ENCODE assay signal across 8 mouse cellular contexts in the genomic region with DNA sequence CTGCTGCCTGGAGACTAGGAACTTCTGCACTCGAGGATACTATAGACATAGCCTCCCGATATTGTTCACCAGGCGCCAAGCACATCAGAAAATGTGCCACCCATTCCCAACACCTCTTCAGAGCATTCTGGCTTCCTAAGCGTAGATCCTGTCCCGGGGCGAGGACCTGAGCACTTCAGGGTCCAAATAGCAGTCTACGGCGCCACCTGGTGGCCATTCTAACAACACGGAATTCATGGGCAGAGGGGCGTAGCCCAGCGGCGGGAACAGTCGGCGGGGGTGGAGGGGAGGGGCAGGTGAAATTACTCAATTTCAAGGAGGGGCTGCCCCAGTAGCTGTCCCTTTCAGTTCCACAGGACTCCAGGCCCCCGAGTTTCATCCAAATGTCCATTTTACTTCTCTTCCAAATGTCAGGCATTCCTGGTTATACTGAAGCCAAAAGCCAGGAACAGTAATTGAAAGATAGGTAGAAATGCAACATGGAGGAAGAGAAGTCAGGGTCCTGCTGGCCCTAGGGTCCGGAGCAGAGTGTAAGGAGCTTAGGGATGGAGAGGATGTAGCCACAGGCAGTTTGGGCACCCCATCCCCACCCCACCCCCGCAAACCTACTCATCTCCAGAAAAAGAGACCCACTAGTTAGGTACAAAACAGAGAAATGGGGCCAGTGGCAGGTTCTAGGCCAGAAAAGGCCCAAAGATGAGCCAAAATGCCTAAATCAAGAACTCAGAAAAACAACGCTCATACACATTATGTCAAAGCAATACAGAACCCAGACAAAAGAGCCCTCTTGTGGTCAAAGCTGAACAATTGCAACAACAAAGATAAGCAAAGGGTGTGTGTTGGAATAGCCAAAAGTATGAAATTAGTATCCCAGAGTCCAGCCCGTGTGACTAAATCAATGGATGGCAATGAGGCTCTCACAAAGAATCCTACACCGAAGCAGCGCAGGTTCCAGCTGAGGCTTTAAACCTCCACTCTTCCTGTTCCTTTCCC. TPM values are rescaled to one million over a fixed set of nuclear protein-coding genes. Genes with fewer than 3 reads are reported as not detected.
DNase-seq lines count a peak whose midpoint lies in the region; ATAC-seq lines count a peak whose summit lies in the region.

No protein-coding gene starts in this region.

- H3K4me1 ChIP-seq in intestine, embryonic 16.5 days (ENCODE audit: control insufficient read depth, insufficient read depth, low read length) = peaks cover 11% of the 10 kb centered on the region
- H3K4me1 ChIP-seq in midbrain, embryonic 10.5 days = peaks cover 21% of the 10 kb centered on the region

- DNase-seq in adrenal gland, postnatal 10 days = peak; percentile 94
- DNase-seq in embryo, embryonic 9.5 days (ENCODE audit: extremely low spot score) = peak; percentile 89
- DNase-seq in gonadal fat pad, adult 2 months (ENCODE audit: low read depth) = peak; percentile 69
- DNase-seq in left cerebral cortex, postnatal 36 days (ENCODE audit: low spot score in 2 of 2) = peak; percentile 84 to 87
- DNase-seq in midbrain, embryonic 10.5 days (ENCODE audit: low spot score) = peak; percentile 91
- DNase-seq in right cerebral cortex, postnatal 36 days (ENCODE audit: low spot score in 2 of 2) = peak; percentile 78 to 79
- DNase-seq in urinary bladder, postnatal 4 days (ENCODE audit: low spot score in 2 of 2) = peak; percentile 88 to 94

- peak overlapping the region; percentile 36 for H3K4me3 ChIP-seq in intestine, embryonic 16.5 days (ENCODE audit: low read length)
- H3K4me3 ChIP-seq in midbrain, embryonic 10.5 days = peak overlapping the region; percentile 55

- ATAC-seq in intestine, embryonic 16.5 days = peak; percentile 91

- H3K36me3 ChIP-seq in intestine, embryonic 16.5 days (ENCODE audit: control insufficient read depth, insufficient read depth, low read length) = no peaks in the 10 kb centered on the region
- H3K36me3 ChIP-seq in midbrain, embryonic 10.5 days = no peaks in the 10 kb centered on the region

- H3K27ac ChIP-seq in intestine, embryonic 16.5 days (ENCODE audit: low read length) = peak overlapping the region; percentile 92
- H3K27ac ChIP-seq in midbrain, embryonic 10.5 days (replicated peaks) = peak overlapping the region; percentile 75

- WGBS in intestine, embryonic 16.5 days = 7% methylated on average over 21 of the region's 21 CpGs
- 12% methylated on average over 21 of the region's 21 CpGs for WGBS in midbrain, embryonic 10.5 days

- no peaks in the 10 kb centered on the region for H3K9me3 ChIP-seq in intestine, embryonic 16.5 days (ENCODE audit: control insufficient read depth, low read length)
- no peaks in the 10 kb centered on the region for H3K9me3 ChIP-seq in midbrain, embryonic 10.5 days (replicated peaks)

- peak overlapping the region; percentile 89 for H3K4me2 ChIP-seq in intestine, embryonic 16.5 days (ENCODE audit: low read depth, low read length)

- peak overlapping the region; percentile 61 for H3K9ac ChIP-seq in intestine, embryonic 16.5 days (ENCODE audit: low read depth, low read length)

- intact Hi-C loops in left cerebral cortex, postnatal 36 days (cut with DNase I) = loop anchor here (1.0 to 2.0 kb wide), 4 partner anchors 40 to 205 kb away; no protein-coding TSS in a partner anchor

- no peaks in the 10 kb centered on the region for H3K27me3 ChIP-seq in intestine, embryonic 16.5 days (replicated peaks; ENCODE audit: control insufficient read depth, insufficient read depth, low read length)
- peaks cover 7% of the 10 kb centered on the region; the same call in 1 of the 2 replicates for H3K27me3 ChIP-seq in midbrain, embryonic 10.5 days (ENCODE audit: low read depth, poor library complexity, severe bottlenecking)

RNA-seq across cellular contexts. Expression of a gene that starts 12.4 kb away (rescaled TPM):
- 1 to 10 TPM; 2.0 to 5.1 TPM for total RNA-seq in adrenal gland, postnatal 10 days (2021)
- polyA plus RNA-seq in gonadal fat pad, adult 2 months (2012; rRNA removed) = 7.7 and 8.9 TPM in 2 replicates
- polyA plus RNA-seq in intestine, embryonic 16.5 days (2015; fragmentation: Nextera tagmentation; extraction: Ambion mirVana) = 7.2 and 7.3 TPM in 2 replicates
- 10 to 100 TPM; 84.4 to 86.3 TPM for total RNA-seq in left cerebral cortex, postnatal 36 days (2021)
- 26.8 and 29.4 TPM in 2 replicates for polyA plus RNA-seq in midbrain, embryonic 10.5 days (2016; fragmentation: Nextera tagmentation; extraction: Ambion mirVana)

RNA-seq across cellular contexts. Expression of a gene that starts 19.6 kb away (rescaled TPM):
- not detected for total RNA-seq in adrenal gland, postnatal 10 days (2021)
- polyA plus RNA-seq in gonadal fat pad, adult 2 months (2012; rRNA removed) = not detected in 2 replicates
- not detected in 2 replicates for polyA plus RNA-seq in intestine, embryonic 16.5 days (2015; fragmentation: Nextera tagmentation; extraction: Ambion mirVana)
- not detected for total RNA-seq in left cerebral cortex, postnatal 36 days (2021)
- not detected in 2 replicates for polyA plus RNA-seq in midbrain, embryonic 10.5 days (2016; fragmentation: Nextera tagmentation; extraction: Ambion mirVana)

RNA-seq across cellular contexts. Expression of a gene that starts 29.5 kb away (rescaled TPM):
- total RNA-seq in adrenal gland, postnatal 10 days (2021) = 1 to 10 TPM in 1 of 2 experiments, under 1 TPM in 1; 0.94 to 1.5 TPM
- 21.5 and 23.5 TPM in 2 replicates for polyA plus RNA-seq in gonadal fat pad, adult 2 months (2012; rRNA removed)
- polyA plus RNA-seq in intestine, embryonic 16.5 days (2015; fragmentation: Nextera tagmentation; extraction: Ambion mirVana) = 31.3 and 32.4 TPM in 2 replicates
- total RNA-seq in left cerebral cortex, postnatal 36 days (2021) = not detected
- 1.8 and 2.0 TPM in 2 replicates for polyA plus RNA-seq in midbrain, embryonic 10.5 days (2016; fragmentation: Nextera tagmentation; extraction: Ambion mirVana)

RNA-seq across cellular contexts. Expression of a gene that starts 30.8 kb away (rescaled TPM):
- 1 to 10 TPM; 1.7 to 3.2 TPM for total RNA-seq in adrenal gland, postnatal 10 days (2021)
- 10.2 and 16.1 TPM in 2 replicates for polyA plus RNA-seq in gonadal fat pad, adult 2 months (2012; rRNA removed)
- polyA plus RNA-seq in intestine, embryonic 16.5 days (2015; fragmentation: Nextera tagmentation; extraction: Ambion mirVana) = 1.9 and 2.0 TPM in 2 replicates
- total RNA-seq in left cerebral cortex, postnatal 36 days (2021) = not detected
- 0.21 TPM in 1 of 2 replicates, not detected in the other for polyA plus RNA-seq in midbrain, embryonic 10.5 days (2016; fragmentation: Nextera tagmentation; extraction: Ambion mirVana)

RNA-seq across cellular contexts. Expression of a gene that starts 38.0 kb away (rescaled TPM):
- 100 to 1,000 TPM; 131 to 136 TPM for total RNA-seq in adrenal gland, postnatal 10 days (2021)
- polyA plus RNA-seq in gonadal fat pad, adult 2 months (2012; rRNA removed) = 421 and 433 TPM in 2 replicates
- polyA plus RNA-seq in intestine, embryonic 16.5 days (2015; fragmentation: Nextera tagmentation; extraction: Ambion mirVana) = 255 and 269 TPM in 2 replicates
- 10 to 100 TPM in 1 of 2 experiments, 1 to 10 TPM in 1; 9.6 to 14.3 TPM for total RNA-seq in left cerebral cortex, postnatal 36 days (2021)
- polyA plus RNA-seq in midbrain, embryonic 10.5 days (2016; fragmentation: Nextera tagmentation; extraction: Ambion mirVana) = 13.7 and 16.8 TPM in 2 replicates

Comparison
In these comparisons a context has a peak if more than half of its experiments do, and no peak if none do; other contexts are left out.
1. Peak in every context shown above with its lines: DNase-seq, ATAC-seq, H3K4me3 ChIP-seq and H3K27ac ChIP-seq.